Mouse (Mus musculus): ENCODE measurements around the gene Cald1. TPM values are rescaled to one million over a fixed set of nuclear protein-coding genes. Genes with fewer than 3 reads are reported as not detected.
A peak's percentile ranks its signal among the peaks of the same experiment; 100 is the strongest.

Cald1 gene
- polyA plus RNA-seq, 1 experiment from 2014 or later, result 58.0 TPM

DNA sequence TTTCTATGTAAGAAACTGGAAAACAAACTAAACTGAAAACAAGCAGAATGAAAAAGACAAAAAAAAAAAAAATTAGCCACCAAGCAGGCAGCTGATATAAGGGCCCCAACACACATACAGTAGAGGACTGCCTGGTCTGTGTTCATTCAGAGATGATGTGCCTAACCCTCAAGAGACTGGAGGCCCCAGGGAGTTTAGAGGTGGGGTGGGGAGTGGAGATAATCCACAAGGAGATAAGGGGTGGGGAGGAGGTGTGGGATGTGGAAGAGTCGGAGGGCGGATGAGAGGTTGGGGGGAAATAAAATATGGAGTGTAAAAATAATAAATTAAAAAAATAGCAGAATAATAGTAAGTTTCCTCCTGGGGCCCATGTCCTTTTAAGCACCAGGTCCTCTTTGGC is 207.3 kb downstream of the Cald1 start:
- ATAC-seq (ENCODE audit: insufficient read depth), result peak; percentile 99
- H3K9ac ChIP-seq, result no peak overlapping the region
- H3K4me3 ChIP-seq (replicated peaks), result no peak overlapping the region
- H3K9me3 ChIP-seq (replicated peaks), result no peaks in the 10 kb centered on the region
- peak overlapping the region; percentile 20; the same call in 1 of the 2 replicates for H3K4me2 ChIP-seq
- H3K27ac ChIP-seq (replicated peaks), result peak overlapping the region; percentile 35; the same call in 1 of the 2 replicates
- no peaks in the 10 kb centered on the region for H3K27me3 ChIP-seq
- WGBS (ENCODE audit: insufficient replicate concordance), result 24% methylated on average over 2 of the region's 2 CpGs
- peaks cover 20% of the 10 kb centered on the region for H3K4me1 ChIP-seq (replicated peaks)
- H3K36me3 ChIP-seq (replicated peaks), result no peaks in the 10 kb centered on the region

GRCm38 (mm10) chr6:34810651-34811050 is 212.4 kb downstream of the Cald1 start:
- Histone ChIP-seq H3K9ac (no peak overlapping the region), H3K4me2 (no peak overlapping the region), H3K27me3 (no peaks in the 10 kb centered on the region), H3K9me3 (replicated peaks) (no peaks in the 10 kb centered on the region), H3K4me1 (replicated peaks) (peaks cover 10% of the 10 kb centered on the region), H3K4me3 (replicated peaks) (no peak overlapping the region), H3K27ac (replicated peaks) (no peak overlapping the region), H3K36me3 (replicated peaks) (no peaks in the 10 kb centered on the region)
- 31% methylated on average over 4 of the region's 4 CpGs for WGBS (ENCODE audit: insufficient replicate concordance)
- ATAC-seq (ENCODE audit: insufficient read depth), result no peak

DNA sequence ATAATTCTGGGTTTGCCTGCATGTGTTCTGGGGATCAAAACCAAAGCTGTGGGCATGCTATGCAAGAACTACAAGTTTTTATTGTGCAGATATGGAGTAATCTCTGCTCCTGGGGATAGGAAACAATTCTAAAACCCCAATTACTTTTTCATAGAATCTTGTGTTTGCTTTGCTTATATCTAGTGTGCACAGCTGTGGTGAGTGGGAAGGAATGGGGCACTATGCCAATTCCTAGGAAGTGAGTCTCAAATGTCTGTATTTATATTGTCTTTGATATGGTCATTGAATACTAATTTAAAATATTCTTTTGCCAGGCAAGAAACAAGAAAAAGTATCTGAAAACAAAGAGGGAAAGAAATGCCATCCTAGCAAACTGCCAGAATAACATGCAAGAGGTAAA is 226.1 kb downstream of the Cald1 start:
- no peak overlapping the region for H3K4me3 ChIP-seq (replicated peaks)
- H3K4me2 ChIP-seq, result no peak overlapping the region
- no peak overlapping the region for H3K27ac ChIP-seq (replicated peaks)
- H3K36me3 ChIP-seq (replicated peaks), result no peaks in the 10 kb centered on the region
- no peaks in the 10 kb centered on the region for H3K9me3 ChIP-seq (replicated peaks)
- no peak overlapping the region for H3K9ac ChIP-seq
- no peaks in the 10 kb centered on the region for H3K27me3 ChIP-seq
- no peak for ATAC-seq (ENCODE audit: insufficient read depth)
- H3K4me1 ChIP-seq (replicated peaks), result no peaks in the 10 kb centered on the region

Other genes with a start within 250 kb of the Cald1 start
- gene Akr1b8, start 244.4 kb upstream of the Cald1 start, polyA plus RNA-seq (2015; fragmentation: Nextera tagmentation; extraction: Ambion mirVana), result 4.4 and 4.8 TPM in 2 replicates
- 7.0 and 8.7 TPM in 2 replicates for gene Akr1b10, start 214.3 kb upstream of the Cald1 start, polyA plus RNA-seq (2015; fragmentation: Nextera tagmentation; extraction: Ambion mirVana)
- gene Akr1b7, start 186.2 kb upstream of the Cald1 start, polyA plus RNA-seq (2015; fragmentation: Nextera tagmentation; extraction: Ambion mirVana), result 17.6 and 18.1 TPM in 2 replicates
- 194 and 219 TPM in 2 replicates for gene Bpgm, start 122.3 kb upstream of the Cald1 start, polyA plus RNA-seq (2015; fragmentation: Nextera tagmentation; extraction: Ambion mirVana)
- 2.4 and 3.2 TPM in 2 replicates for gene Agbl3, start 181.9 kb downstream of the Cald1 start, polyA plus RNA-seq (2015; fragmentation: Nextera tagmentation; extraction: Ambion mirVana)

Measured in liver, embryonic 15.5 days (tissue).